Mouse (Mus musculus): ENCODE results near the gene Tgtp1. TPM values are rescaled to one million over a fixed set of nuclear protein-coding genes. Genes with fewer than 3 reads are reported as not detected.

Gene Tgtp1
- total RNA-seq (2023), result 51.4 TPM

DNA sequence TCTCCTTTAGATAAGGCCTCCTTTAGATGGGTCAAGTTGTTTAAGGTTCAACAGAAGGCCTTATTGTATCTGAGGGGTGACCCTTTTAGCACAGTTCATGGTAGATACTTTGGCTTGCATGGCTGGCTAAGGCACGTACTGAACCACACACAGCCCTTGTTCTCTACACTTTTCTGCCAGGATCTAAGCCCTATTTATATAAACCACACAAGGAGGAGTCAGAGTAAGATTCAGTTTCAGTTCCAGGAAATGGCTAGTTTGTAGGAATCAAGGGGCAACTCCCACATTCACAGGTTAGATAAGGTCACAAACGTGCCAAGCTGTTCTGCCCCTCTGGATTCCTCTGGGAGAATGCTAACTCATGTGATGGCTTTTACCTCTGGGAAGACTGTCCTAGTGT lies at the start of gene Tgtp1:
Gene Tgtp1, minus strand, starts transcription at position 155 of the 400 bp plus-strand sequence.

DNA sequence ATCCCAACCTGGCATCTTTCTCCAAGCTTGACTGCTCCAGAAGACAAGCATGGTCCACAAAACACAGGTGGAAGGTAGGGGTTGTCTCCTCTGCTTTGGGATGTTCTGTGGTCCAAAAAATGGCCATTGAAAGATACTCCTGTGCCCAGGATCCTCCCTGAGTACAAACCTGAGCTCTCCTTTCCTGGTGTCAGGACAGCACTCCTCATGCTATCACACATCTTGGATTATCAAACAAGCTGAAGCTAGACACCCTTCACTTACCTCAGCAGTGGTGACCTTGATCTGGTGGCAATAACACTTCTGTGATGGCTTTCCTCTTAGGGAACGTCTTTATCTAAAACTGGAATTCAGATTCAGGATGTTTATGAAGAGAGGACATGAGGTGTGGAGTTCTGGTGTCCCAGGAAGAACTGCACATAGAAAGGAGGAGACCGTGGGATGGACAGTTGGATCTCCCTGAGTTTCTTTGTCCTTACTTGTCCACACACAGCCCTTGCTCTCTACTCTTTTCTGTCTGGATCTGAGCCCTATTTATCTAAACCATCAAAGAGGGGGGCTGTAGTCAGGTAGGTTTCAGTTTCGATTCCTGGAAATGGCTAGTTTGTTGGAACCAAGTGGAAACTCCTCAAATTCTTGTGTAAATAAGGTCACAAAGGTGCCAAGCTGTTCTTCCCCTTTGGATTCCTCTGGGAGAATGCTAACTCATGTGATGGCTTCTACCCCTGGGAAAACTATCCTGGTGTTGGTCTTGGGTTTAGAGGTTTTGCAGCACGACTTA lies 2.0 kb downstream of the Tgtp1 start, which contains the start of gene Gm12185:
Gene Gm12185, minus strand, starts transcription at position 487 of the 781 bp plus-strand sequence.

DNA sequence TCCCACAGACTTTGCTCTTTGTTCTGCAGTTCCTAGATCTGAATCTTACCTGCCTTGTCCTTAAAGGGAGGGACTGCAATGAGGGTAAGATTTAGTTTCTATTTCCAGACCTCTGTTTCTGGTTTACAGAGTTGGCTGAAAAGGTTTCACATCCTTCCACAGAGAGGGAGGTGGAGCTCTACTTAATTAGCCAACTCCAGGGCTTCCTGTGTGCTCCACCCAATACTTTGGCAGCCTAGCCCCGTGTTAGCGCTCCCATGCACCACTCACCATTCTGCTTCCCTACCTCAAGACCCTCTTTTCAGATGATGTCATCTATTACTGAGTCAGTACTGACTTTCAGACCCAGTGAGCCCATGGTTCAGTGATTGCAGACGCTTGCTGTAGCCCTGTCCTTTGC lies 14.7 kb downstream of the Tgtp1 start, which contains the start of gene 9930111J21Rik1:
Gene 9930111J21Rik1, minus strand, starts transcription at position 148 of the 400 bp plus-strand sequence.

DNA sequence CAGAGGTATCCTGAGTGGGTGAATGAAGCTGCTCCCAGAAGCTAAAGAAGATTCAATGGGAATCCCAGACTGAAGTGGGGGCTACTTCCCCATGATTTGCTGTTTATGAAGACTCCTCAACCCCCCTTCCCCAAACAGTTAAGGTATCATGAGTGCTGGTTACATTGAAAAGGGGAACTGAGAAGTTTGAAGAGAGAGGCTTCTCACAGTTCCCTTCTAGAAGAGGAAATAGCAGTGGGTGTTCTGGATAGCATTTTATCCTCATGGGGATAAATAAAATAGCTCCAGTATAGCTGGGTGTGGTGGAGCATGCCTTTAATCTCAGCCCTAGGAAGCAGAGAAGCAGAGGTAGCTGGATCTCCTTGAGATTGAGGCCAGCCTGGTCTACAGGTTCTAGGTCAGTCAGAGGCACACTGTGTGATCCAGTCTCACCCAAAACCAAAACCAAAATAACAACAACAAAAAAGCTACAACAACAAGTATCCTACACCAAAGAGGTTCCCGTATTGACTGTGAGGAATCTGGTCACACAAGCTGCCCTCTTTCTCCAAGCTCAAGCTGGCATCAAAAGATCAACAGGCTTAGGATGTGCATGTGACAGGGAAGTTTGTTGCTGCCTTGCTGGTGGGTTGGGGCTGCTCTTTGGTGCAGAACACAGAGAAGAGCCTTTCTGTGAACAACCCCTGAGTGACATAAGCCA lies 15.6 kb downstream of the Tgtp1 start, which contains the start of gene Olfr56:
Gene Olfr56, plus strand, starts transcription at position 650 of the 700 bp plus-strand sequence.

DNA sequence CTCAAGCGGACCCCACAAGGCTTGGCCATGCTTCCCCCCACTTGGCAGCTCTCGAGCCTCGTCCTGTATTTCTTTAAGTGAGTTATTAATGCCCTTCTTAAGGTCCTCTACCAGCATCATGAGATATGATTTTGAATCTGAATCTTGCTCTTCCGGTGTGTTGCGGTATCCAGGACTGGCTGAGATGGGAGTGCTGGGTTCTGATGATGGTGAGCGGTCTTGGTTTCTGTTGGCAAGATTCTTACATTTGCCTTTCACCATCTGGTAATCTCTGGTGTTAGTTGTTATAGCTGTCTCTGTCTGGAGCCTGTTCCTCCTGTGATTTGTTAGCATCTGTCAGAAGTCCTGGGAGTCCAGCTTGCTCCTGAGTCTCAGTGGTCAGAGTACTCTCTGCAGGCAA lies 47.9 kb downstream of the Tgtp1 start, which contains the start of gene Psme2b:
Gene Psme2b, minus strand, starts transcription at position 101 of the 400 bp plus-strand sequence.

Other genes starting within 250 kb of the Tgtp1 start
- gene Rack1, start 193.8 kb downstream of the Tgtp1 start, total RNA-seq (2023), result 1,977 TPM
- gene Trim41, start 176.8 kb downstream of the Tgtp1 start, total RNA-seq (2023), result 30.1 TPM
- gene Trim7, start 168.0 kb downstream of the Tgtp1 start, total RNA-seq (2023), result 12.6 TPM
- gene Gm12184, start 167.5 kb downstream of the Tgtp1 start, total RNA-seq (2023), result 0.56 TPM
- gene Irgm1, start 122.5 kb downstream of the Tgtp1 start, total RNA-seq (2023), result 45.9 TPM
- gene Gm5431, start 92.0 kb downstream of the Tgtp1 start, total RNA-seq (2023), result 4.7 TPM
- 56.5 TPM for gene Psme2b, start 48.0 kb downstream of the Tgtp1 start, total RNA-seq (2023)
- 1.8 TPM for gene Olfr56, start 15.3 kb downstream of the Tgtp1 start, total RNA-seq (2023)
- 101 TPM for gene 9930111J21Rik1, start 14.8 kb downstream of the Tgtp1 start, total RNA-seq (2023)
- gene Gm12185, start 1.9 kb downstream of the Tgtp1 start, total RNA-seq (2023), result 12.5 TPM
- gene 9930111J21Rik2, start 57.1 kb upstream of the Tgtp1 start, total RNA-seq (2023), result 128 TPM
- 70.1 TPM for gene Tgtp2, start 70.0 kb upstream of the Tgtp1 start, total RNA-seq (2023)
- gene Ifi47, start 82.4 kb upstream of the Tgtp1 start, total RNA-seq (2023), result 87.3 TPM
- not detected for gene Olfr1396, start 120.7 kb upstream of the Tgtp1 start, total RNA-seq (2023)
- gene Olfr1395, start 148.1 kb upstream of the Tgtp1 start, total RNA-seq (2023), result not detected
- not detected for gene Olfr1394, start 160.2 kb upstream of the Tgtp1 start, total RNA-seq (2023)
- not detected for gene Btnl9, start 193.0 kb upstream of the Tgtp1 start, total RNA-seq (2023)
- 106 TPM for gene Zfp62, start 209.1 kb upstream of the Tgtp1 start, total RNA-seq (2023)